Mouse (Mus musculus): ENCODE results near the gene Hk1. TPM values are rescaled to one million over a fixed set of nuclear protein-coding genes. Genes with fewer than 3 reads are reported as not detected.

Hk1 gene
- polyA plus RNA-seq (2014; fragmentation: Illumina TruSeq; extraction: RNeasy Lipid Tissue Mini Kit (QIAGEN cat#74804); ENCODE audit: low read depth, low replicate concordance): 11.4 TPM

DNA sequence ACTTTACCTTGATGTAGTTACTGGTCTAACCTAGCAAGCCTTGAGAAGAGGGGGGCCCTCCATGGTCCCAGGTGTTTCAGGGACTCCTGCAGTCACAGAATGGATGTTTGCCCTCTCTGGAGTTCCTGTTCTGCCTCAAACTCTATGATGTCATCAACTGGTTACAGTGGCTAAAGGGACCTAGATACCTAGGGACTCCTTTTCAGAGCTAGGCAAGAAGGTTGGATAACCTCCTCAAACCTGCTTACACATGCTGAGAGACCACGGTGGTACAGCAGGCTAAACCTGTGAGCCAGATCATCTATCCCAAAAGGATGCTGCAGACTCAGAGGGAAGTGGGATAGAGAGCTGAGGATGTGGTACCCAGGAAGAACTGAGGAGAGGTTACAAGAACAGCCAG, at the start of gene Hk1:
Gene Hk1, minus strand, starts transcription at position 101 of the 400 bp plus-strand sequence.

DNA sequence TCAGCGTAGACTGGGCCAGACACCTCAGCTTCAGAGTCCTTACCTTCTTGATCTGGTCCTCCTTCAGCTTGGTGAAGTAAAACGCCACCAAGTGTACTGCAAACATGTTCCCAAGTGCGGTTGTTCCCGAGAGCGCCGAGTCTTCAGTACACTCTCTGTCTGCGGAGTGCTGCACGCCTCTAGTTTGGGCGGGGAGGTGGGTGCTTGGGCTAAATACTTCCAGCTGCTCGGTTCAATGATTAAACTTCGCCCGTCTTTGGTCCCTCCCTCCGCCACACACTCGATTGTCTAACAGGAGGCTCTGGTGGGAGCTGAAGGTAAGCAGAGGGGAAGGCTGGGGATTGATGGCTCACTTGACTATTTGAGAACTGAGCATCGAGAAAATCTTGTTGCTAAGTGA, 42.5 kb upstream of the Hk1 start, which contains the start of gene Hkdc1:
Gene Hkdc1, minus strand, starts transcription at position 237 of the 400 bp plus-strand sequence.

DNA sequence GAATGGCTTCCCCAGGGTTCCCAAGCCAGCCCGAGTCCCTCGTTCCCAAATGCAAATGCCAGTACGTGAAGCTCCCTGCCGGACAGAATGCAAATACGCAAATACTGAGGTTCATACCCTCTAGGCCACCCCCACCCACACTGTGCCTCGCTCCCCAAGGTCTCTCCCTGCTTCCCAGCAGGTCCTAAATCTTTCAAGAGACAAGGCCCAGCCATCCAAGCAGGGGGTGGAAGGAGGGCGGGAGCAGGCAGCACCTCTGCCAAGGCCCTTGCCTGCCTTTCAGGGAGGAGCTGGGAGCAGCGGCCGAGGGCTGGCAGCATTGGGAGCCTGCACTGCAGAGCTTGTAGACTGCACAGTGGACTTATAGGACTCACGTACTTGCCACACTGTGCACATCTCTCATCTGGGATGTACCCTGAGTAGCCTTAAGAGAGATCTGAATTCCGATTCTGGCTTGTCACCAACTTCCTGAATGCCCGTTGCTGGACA, 127.7 kb downstream of the Hk1 start, which contains the start of gene Tacr2:
Gene Tacr2, plus strand, starts transcription at position 439 of the 489 bp plus-strand sequence.

DNA sequence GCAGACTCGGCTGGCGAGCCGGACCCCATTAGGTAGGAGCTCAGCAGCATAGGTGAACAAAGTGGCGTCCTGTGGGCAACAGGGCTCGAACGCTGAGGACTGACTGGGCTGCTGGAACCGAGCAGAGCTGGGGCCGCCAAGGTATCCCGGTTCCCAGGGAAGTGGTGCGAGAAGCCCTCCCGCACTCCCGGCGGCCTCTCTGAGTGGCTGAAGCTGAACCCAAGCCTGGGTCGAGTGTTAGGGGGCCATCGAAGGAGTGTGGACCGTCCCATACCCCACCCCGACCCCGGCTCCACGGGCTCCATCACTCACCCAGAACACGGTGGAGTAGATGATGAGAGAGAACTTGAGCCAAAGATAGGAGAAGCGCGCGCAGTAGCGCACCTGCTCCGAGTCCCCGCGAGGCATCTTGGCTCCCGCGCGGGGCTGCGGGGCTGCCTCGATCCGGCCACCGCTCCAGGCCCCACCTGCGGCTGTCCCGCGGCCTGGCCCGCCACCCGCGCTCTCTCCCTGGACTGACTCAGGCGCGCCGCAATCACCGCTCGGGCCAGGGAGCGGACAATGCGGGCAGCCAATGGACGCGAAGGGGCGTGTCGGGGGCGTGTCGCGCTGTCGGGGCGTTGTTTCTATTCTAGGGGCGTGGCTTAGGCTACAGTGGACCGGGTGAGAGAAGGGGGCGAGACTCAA, 148.9 kb downstream of the Hk1 start, which contains the start of gene Tspan15:
Gene Tspan15, minus strand, starts transcription at position 544 of the 687 bp plus-strand sequence.

Other genes starting within 250 kb of the Hk1 start
- gene Neurog3, start 246.8 kb downstream of the Hk1 start, polyA plus RNA-seq (2014; fragmentation: Illumina TruSeq; extraction: RNeasy Lipid Tissue Mini Kit (QIAGEN cat#74804); ENCODE audit: low read depth, low replicate concordance): not detected
- gene Fam241b, start 236.0 kb downstream of the Hk1 start, polyA plus RNA-seq (2014; fragmentation: Illumina TruSeq; extraction: RNeasy Lipid Tissue Mini Kit (QIAGEN cat#74804); ENCODE audit: low read depth, low replicate concordance): 5.8 TPM
- 6.3 TPM for gene Tspan15, start 148.7 kb downstream of the Hk1 start, polyA plus RNA-seq (2014; fragmentation: Illumina TruSeq; extraction: RNeasy Lipid Tissue Mini Kit (QIAGEN cat#74804); ENCODE audit: low read depth, low replicate concordance)
- gene Tacr2, start 127.5 kb downstream of the Hk1 start, polyA plus RNA-seq (2014; fragmentation: Illumina TruSeq; extraction: RNeasy Lipid Tissue Mini Kit (QIAGEN cat#74804); ENCODE audit: low read depth, low replicate concordance): not detected
- 0.16 TPM for gene Hkdc1, start 42.6 kb upstream of the Hk1 start, polyA plus RNA-seq (2014; fragmentation: Illumina TruSeq; extraction: RNeasy Lipid Tissue Mini Kit (QIAGEN cat#74804); ENCODE audit: low read depth, low replicate concordance)
- gene 4930507D05Rik, start 69.6 kb upstream of the Hk1 start, polyA plus RNA-seq (2014; fragmentation: Illumina TruSeq; extraction: RNeasy Lipid Tissue Mini Kit (QIAGEN cat#74804); ENCODE audit: low read depth, low replicate concordance): not detected
- 22.4 TPM for gene Supv3l1, start 69.8 kb upstream of the Hk1 start, polyA plus RNA-seq (2014; fragmentation: Illumina TruSeq; extraction: RNeasy Lipid Tissue Mini Kit (QIAGEN cat#74804); ENCODE audit: low read depth, low replicate concordance)
- gene Vps26a, start 106.9 kb upstream of the Hk1 start, polyA plus RNA-seq (2014; fragmentation: Illumina TruSeq; extraction: RNeasy Lipid Tissue Mini Kit (QIAGEN cat#74804); ENCODE audit: low read depth, low replicate concordance): 206 TPM
- gene Srgn, start 147.5 kb upstream of the Hk1 start, polyA plus RNA-seq (2014; fragmentation: Illumina TruSeq; extraction: RNeasy Lipid Tissue Mini Kit (QIAGEN cat#74804); ENCODE audit: low read depth, low replicate concordance): 141 TPM
- gene Kif1bp, start 198.5 kb upstream of the Hk1 start, polyA plus RNA-seq (2014; fragmentation: Illumina TruSeq; extraction: RNeasy Lipid Tissue Mini Kit (QIAGEN cat#74804); ENCODE audit: low read depth, low replicate concordance): 37.0 TPM
- 39.1 TPM for gene Ddx21, start 222.4 kb upstream of the Hk1 start, polyA plus RNA-seq (2014; fragmentation: Illumina TruSeq; extraction: RNeasy Lipid Tissue Mini Kit (QIAGEN cat#74804); ENCODE audit: low read depth, low replicate concordance)

Data from kidney, adult 10 weeks (tissue).